Mouse (Mus musculus) inflammation-experienced regulatory T-cells, adult 6 months (primary cell): ENCODE measurements around the gene Trp63. TPM values are rescaled to one million over a fixed set of nuclear protein-coding genes. Genes with fewer than 3 reads are reported as not detected.

Experiments used
- ATAC-seq: one replicate; pipeline ENCODE4 v1.8.0; 2017
- polyA plus RNA-seq, 3 experiments: library from polyadenylated mRNA; unstranded; fragments of 100-300 nt; shearing (Covaris generic); gene quantifications; one replicate each; pipeline ENCODE4 v1.2.1; 2017

Trp63 gene
- polyA plus RNA-seq, 3 experiments from 2014 or later: 0.26 TPM; not detected in 2

- ATAC-seq: no peak
These were observed 96.4 kb downstream of the Trp63 start for GRCm38 (mm10) chr16:25779964-25780363.

DNA sequence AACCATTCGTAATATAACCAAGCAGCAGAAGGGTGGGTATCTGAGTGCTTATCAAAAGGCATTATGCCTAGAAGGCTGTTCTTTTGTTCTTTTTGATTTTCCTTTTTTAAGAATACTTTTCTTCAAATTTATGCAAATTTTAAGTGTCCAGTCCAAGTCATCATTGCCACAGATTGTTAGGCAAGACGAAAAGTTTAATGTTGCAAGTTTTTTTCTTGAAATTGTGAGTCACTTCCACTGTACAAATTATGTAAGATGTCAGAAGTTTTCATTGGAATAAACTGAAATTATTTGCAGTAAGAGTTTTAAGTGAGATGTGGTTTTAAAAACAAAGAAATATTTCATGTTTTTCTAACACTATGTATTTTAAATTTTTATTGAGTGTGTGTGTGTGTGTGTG is 100.7 kb downstream of the Trp63 start:
- no peak for ATAC-seq

DNA sequence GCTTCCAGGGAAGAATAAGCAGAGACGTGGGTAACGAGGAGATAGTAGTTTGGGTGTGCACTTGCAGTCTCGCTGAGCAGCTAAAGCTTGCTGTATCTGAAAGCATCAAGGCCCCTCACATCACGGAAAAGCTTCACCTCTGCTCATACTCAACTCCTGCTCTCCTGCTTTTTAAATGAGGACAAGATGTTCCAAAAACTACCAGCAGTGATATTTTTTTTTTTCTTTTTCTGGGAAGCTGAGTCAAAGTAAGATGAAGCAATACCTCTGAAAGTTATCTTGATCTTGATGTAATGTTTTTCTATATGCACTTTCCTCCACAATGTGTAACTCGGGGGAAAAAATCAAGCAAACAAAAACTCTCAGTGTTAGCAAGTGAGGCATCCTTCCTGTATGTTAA is 102.9 kb downstream of the Trp63 start:
- no peak for ATAC-seq

GRCm38 (mm10) chr16:25792640-25793266 is 109.2 kb downstream of the Trp63 start:
- no peak for ATAC-seq

GRCm38 (mm10) chr16:25797732-25798294 is 114.2 kb downstream of the Trp63 start:
- no peak for ATAC-seq

GRCm38 (mm10) chr16:25799618-25800017 is 116.1 kb downstream of the Trp63 start:
- no peak for ATAC-seq

- no peak for ATAC-seq
These were observed 121.4 kb downstream of the Trp63 start for GRCm38 (mm10) chr16:25804955-25805354.

- ATAC-seq: no peak
These were observed 123.6 kb downstream of the Trp63 start for GRCm38 (mm10) chr16:25807116-25807515.

GRCm38 (mm10) chr16:25817753-25818624 is 134.4 kb downstream of the Trp63 start:
- ATAC-seq: no peak

DNA sequence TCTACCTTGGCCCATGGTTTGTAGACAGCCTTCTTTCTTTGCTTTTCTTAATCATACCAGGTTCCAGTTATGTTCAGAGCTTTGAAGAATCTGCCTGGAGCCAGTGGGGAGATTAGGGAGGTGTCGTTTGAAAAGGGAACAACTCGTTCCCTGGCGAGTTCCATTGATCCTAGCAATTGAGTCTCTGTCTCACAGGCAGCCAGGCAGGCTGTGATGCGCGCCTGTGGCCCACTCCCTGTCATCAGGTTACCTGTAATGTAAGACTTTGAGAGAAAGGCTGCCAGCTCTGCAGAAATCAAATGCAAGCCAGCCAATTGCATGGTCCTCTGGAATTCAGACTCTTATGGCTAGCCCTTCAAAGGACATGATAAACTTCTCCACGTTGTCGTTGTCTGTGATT is 142.5 kb downstream of the Trp63 start:
- no peak for ATAC-seq

DNA sequence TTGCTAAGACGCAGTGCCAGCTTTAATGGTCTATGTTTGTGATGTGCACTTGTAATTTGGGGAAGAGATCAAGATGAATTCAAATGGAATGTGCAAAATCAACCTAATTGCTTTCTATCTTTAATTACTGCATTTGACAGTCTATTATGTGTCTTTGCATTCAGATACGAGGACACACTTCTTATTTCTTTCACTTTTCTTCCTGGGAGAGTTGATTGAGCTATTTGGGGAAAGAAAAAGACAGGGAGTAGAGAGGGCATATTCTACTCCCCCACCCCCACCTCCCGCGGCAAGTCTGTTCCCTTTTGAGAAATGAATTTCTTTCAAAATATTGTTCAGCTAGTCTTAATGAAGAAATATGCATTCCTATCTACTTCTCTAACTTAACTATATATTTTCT is 149.0 kb downstream of the Trp63 start:
- ATAC-seq: no peak

GRCm38 (mm10) chr16:25835301-25835700 is 151.7 kb downstream of the Trp63 start:
- no peak for ATAC-seq

- no peak for ATAC-seq
These were observed 152.2 kb downstream of the Trp63 start for GRCm38 (mm10) chr16:25835723-25836122.

- no peak for ATAC-seq
These were observed 159.4 kb downstream of the Trp63 start for GRCm38 (mm10) chr16:25842996-25843395.

GRCm38 (mm10) chr16:25843625-25844024 is 160.1 kb downstream of the Trp63 start:
- no peak for ATAC-seq

DNA sequence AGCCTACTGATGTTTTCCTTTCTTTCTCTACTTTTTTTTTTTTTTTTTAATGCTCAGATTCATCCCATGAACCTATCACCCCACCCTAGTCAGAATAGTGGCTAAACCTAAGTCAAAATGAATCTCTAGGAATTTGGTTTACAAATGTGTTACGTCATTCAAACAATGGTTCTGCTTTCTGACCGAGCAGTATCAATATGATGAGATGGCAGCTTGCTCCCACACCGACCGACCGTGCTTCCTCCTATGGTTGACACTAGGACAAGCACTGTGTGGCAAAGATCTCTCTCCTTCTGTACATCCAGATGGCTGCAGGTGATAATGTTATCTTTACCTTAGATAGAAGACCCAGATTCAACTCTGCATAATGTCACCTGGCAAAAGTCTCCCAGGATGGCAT is 163.0 kb downstream of the Trp63 start:
- no peak for ATAC-seq

GRCm38 (mm10) chr16:25848474-25848873 is 164.9 kb downstream of the Trp63 start:
- ATAC-seq: no peak

DNA sequence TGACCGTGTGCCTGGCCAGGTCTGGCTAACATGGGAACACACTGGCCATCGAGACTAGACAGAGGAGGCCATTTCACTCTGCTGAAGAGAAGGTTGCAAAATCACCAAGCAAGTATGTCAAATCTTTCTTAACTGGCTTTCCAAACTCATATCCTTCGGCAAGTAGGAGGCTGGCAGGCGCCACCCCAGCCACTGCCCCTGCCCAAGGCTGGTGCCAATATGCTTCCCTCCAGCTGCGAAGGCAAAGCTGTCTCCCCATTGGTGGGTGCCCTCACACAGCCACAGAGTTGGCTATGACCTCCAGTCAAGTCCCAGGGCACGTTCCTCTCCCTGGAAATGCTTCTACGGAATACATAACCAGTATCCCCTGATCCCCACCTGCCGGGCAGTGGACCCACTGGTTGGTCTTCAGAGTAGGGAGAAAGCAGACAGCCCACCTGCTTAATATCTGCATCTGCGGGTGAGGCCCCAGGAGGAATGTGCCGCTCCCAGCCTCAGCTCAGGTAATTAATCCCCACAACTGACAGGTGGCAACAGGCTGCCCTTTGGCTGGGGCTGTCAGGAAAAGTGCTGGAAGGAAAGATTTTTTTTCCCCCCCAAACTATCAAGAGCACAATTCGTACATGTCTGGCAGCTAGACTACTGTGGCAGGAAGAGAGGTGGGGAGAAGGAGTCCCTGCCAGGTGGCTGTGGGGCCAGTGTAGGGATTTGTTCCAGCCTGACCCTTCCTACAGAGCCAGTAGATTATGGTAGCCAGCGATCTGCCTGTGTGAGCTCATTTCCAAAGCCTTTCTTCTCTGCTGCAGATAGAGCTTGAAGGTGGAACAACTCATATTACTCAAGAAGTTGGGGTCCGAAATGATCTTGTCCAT is 166.3 kb downstream of the Trp63 start:
- no peak for ATAC-seq

GRCm38 (mm10) chr16:25860731-25861505 is 177.4 kb downstream of the Trp63 start:
- no peak for ATAC-seq

- ATAC-seq: no peak
These were observed 181.7 kb downstream of the Trp63 start for GRCm38 (mm10) chr16:25865096-25865869.

GRCm38 (mm10) chr16:25871503-25871902 is 187.9 kb downstream of the Trp63 start:
- ATAC-seq: no peak
